ENCODE assay signal across 18 mouse cellular contexts in the genomic region with DNA sequence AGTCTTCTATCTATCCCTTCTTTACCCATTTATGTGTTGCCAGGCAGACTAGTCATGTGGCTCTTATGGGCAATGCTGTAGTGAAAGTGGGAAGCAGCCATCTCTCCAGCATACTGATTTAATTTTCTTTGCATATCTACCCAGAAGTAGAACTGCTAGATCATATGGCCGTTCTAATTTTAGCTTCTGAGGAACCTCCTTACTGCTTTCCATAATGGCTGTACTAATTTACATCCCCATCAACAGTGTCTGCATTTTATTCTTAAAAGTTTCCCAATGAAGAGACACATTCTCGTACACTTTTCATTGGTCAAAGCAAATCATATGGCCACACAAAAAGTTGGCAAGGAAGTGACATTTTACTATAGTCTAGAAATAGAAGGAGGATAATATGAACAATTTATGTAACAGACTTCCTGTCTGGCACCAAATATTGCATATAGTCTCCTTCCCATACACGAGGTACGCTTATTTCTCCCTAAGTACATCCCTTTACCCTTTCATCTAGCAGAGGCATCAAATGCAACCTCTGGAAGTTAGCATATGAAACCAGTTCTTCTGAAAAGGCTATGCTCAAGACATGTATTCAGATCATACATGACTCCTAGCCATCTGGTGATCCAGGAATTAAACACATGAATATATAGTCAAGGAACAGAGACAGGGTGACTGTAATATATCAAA.
"Had no signal": no experiment of that assay in that cellular context is flagged by ENCODE, and none has a peak within 500 bp of the region (broad histone marks: within the 10 kb centered on the region; RNA-seq: fewer than 3 reads in every experiment).

No protein-coding gene starts in this region.

- H3K36me3 ChIP-seq: kidney, embryonic 15.5 days; liver, embryonic 13.5 days; lung, embryonic 15.5 days; midbrain, embryonic 10.5 days; midbrain, embryonic 13.5 days; neural tube, embryonic 13.5 days had no signal

- DNase-seq: kidney, adult 11 months; kidney, adult 8-10 months; kidney, postnatal 14 days; kidney, postnatal 4 days; liver, embryonic 13.5 days; lung, postnatal 10 days; lung, postnatal 36 days; thymus, adult 2 months; thymus, postnatal 14 days; thymus, postnatal 4 days had no signal

- H3K9me3 ChIP-seq: kidney, embryonic 15.5 days; liver, embryonic 13.5 days; lung, embryonic 15.5 days; midbrain, embryonic 10.5 days; midbrain, embryonic 13.5 days; neural tube, embryonic 13.5 days had no signal

- H3K4me3 ChIP-seq: kidney, embryonic 15.5 days; liver, embryonic 13.5 days; lung, embryonic 15.5 days; megakaryocyte, embryonic 14.5 days; midbrain, embryonic 10.5 days; midbrain, embryonic 13.5 days; myocyte; neural tube, embryonic 13.5 days had no signal

- ATAC-seq: midbrain, embryonic 13.5 days; midbrain, embryonic 16.5 days had no signal

- H3K27ac ChIP-seq: kidney, embryonic 15.5 days; liver, embryonic 13.5 days; lung, embryonic 15.5 days; midbrain, embryonic 10.5 days; midbrain, embryonic 13.5 days; neural tube, embryonic 13.5 days had no signal

- H3K27me3 ChIP-seq: kidney, embryonic 15.5 days; liver, embryonic 13.5 days; lung, embryonic 15.5 days; midbrain, embryonic 13.5 days; neural tube, embryonic 13.5 days had no signal

- H3K4me2 ChIP-seq: kidney, embryonic 15.5 days; liver, embryonic 13.5 days; lung, embryonic 15.5 days; midbrain, embryonic 13.5 days; neural tube, embryonic 13.5 days had no signal

- H3K9ac ChIP-seq: kidney, embryonic 15.5 days; liver, embryonic 13.5 days; lung, embryonic 15.5 days; midbrain, embryonic 13.5 days; neural tube, embryonic 13.5 days had no signal

- H3K4me1 ChIP-seq: kidney, embryonic 15.5 days; liver, embryonic 13.5 days; lung, embryonic 15.5 days; midbrain, embryonic 13.5 days; neural tube, embryonic 13.5 days had no signal
